Mouse (Mus musculus) heart, adult 2 months (tissue): ENCODE measurements around the gene Spocd1.

Experiments
- CTCF ChIP-seq: fragments of 200-600 bp; IDR thresholded peaks from 2 replicates; pipeline ENCODE4 v1.8.1; 2022; ENCODE audit warnings: antibody characterized with exemption, mild to moderate bottlenecking, moderate library complexity
- EP300 ChIP-seq: fragments of 200-500 bp; IDR thresholded peaks from 2 replicates; pipeline ENCODE4 v1.6.1; 2011; ENCODE audit warnings: low read depth, low read length, control low read depth; ENCODE audit not compliant: insufficient read depth
- POLR2A ChIP-seq: fragments of 200-500 bp; IDR thresholded peaks from 2 replicates; pipeline ENCODE4 v1.6.1; 2011; ENCODE audit warnings: mild to moderate bottlenecking, low read depth, low read length, control low read depth; ENCODE audit not compliant: insufficient read depth

DNA sequence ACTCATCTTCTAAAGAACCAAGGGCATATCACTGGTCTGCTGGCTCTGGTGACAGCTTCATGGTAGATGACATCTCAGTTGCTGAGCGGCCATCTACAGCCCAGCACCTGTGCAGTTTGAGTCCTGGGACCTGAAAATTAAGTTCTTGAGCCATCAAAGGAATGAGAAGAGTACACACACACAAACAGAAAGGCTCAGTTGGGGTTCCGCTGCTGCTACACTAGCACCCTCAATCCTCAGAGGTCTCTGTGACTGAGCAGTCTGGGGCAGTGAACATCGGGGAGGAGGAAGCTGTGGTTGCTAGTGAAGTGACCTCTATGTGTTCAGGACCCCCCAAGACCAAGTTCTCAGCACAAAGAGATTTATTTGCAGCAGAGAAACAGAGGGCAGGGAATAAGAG, 16.1 kb upstream of the Spocd1 start:
- TF ChIP-seq POLR2A (no peak), CTCF (no peak), EP300 (no peak)
